Mouse (Mus musculus) intestine, embryonic 14.5 days (tissue): ENCODE data around the gene Pla2g4a. TPM values are rescaled to one million over a fixed set of nuclear protein-coding genes. Genes with fewer than 3 reads are reported as not detected.

Experiments
- ATAC-seq: fragments of 200-750 bp; cut with Nextera tagmentation; replicated peaks from 2 replicates; pipeline ENCODE4 v1.8.0; 2017; ENCODE audit warnings: low read depth, moderate number of reproducible peaks, moderate TSS enrichment, moderate library complexity; ENCODE audit not compliant: low FRiP score, low TSS enrichment
- DNase-seq: peaks from one replicate; pipeline ENCODE4 v3.0.0-alpha.2; 2018; ENCODE audit warnings: low spot score
- H3K27ac ChIP-seq: fragments of 300-500 bp; sonication (generic); 2 replicates; pipeline ENCODE4 v1.5.1; 2014; ENCODE audit warnings: low read depth, mild to moderate bottlenecking, control low read depth
- H3K27me3 ChIP-seq: fragments of 300-500 bp; sonication (generic); replicated peaks from 2 replicates; pipeline ENCODE4 v1.6.1; 2014; ENCODE audit warnings: low read length, control low read depth; ENCODE audit not compliant: control insufficient read depth, insufficient read depth
- H3K36me3 ChIP-seq: fragments of 300-500 bp; sonication (generic); 2 replicates; pipeline ENCODE4 v1.6.1; 2014; ENCODE audit warnings: low read length, control low read depth; ENCODE audit not compliant: control insufficient read depth, insufficient read depth
- H3K4me1 ChIP-seq: fragments of 300-500 bp; sonication (generic); replicated peaks from 2 replicates; pipeline ENCODE4 v1.6.1; 2014; ENCODE audit warnings: low read length, control low read depth, mixed read lengths; ENCODE audit not compliant: control insufficient read depth, insufficient read depth
- H3K4me2 ChIP-seq: fragments of 300-500 bp; sonication (generic); 2 replicates; pipeline ENCODE4 v1.6.1; 2014; ENCODE audit warnings: low read length
- H3K4me3 ChIP-seq: fragments of 300-500 bp; sonication (generic); 2 replicates; pipeline ENCODE4 v1.5.1; 2014; ENCODE audit warnings: low read depth, low read length, control low read depth, mixed read lengths
- H3K9ac ChIP-seq: fragments of 300-500 bp; sonication (generic); 2 replicates; pipeline ENCODE4 v1.6.1; 2014; ENCODE audit warnings: mild to moderate bottlenecking, low read length
- H3K9me3 ChIP-seq: fragments of 300-500 bp; sonication (generic); 2 replicates; pipeline ENCODE4 v1.6.1; 2016; ENCODE audit warnings: low read length, control low read depth; ENCODE audit not compliant: control insufficient read depth
- WGBS: fragments of 180-500 bp; shearing (Covaris S2); extraction: QIAGEN DNeasy Blood & Tissue Kit; methylation state at CpG from one replicate; pipeline ENCODE4 v1.1.7; 2014; 5-methylcytosine and 5-hydroxymethylcytosine counted together
- polyA plus RNA-seq: library from polyadenylated mRNA; unstranded; fragments of >200 nt; fragmentation: Nextera tagmentation; extraction: Ambion mirVana; gene quantifications from 2 replicates; pipeline ENCODE4 v1.2.1, GENCODE M21; 2014

Gene Pla2g4a
- polyA plus RNA-seq, 1 experiment from 2014 or later: 39.1 TPM

GRCm38 (mm10) chr1:149878175-149878574 lies 82.9 kb downstream of the Pla2g4a start:
- Histone ChIP-seq H3K4me3 (no peak overlapping the region), H3K9me3 (no peaks in the 10 kb centered on the region), H3K4me2 (no peak overlapping the region), H3K27ac (no peak overlapping the region), H3K9ac (no peak overlapping the region), H3K36me3 (0 out of 2 replicates have a peak, but pooled peaks cover 3% of the 10 kb centered on the region), H3K4me1 (no peaks in the 10 kb centered on the region), H3K27me3 (no peaks in the 10 kb centered on the region)
- DNase-seq (no peak), ATAC-seq (no peak)
- WGBS: 68% methylated on average over 3 of the region's 3 CpGs

- Histone ChIP-seq H3K4me1 (no peaks in the 10 kb centered on the region), H3K27ac (no peak overlapping the region), H3K9me3 (no peaks in the 10 kb centered on the region), H3K27me3 (no peaks in the 10 kb centered on the region), H3K4me3 (no peak overlapping the region), H3K9ac (no peak overlapping the region), H3K4me2 (no peak overlapping the region), H3K36me3 (0 out of 2 replicates have a peak, but pooled peaks cover 5% of the 10 kb centered on the region)
- ATAC-seq (no peak), DNase-seq (no peak)
- 87% methylated on average over 3 of the region's 3 CpGs for WGBS
Measured at GRCm38 (mm10) chr1:149876502-149876901, 84.6 kb downstream of the Pla2g4a start.

- Histone ChIP-seq H3K4me1 (no peaks in the 10 kb centered on the region), H3K4me2 (no peak overlapping the region), H3K4me3 (no peak overlapping the region), H3K36me3 (0 out of 2 replicates have a peak, but pooled peaks cover 2% of the 10 kb centered on the region), H3K27me3 (no peaks in the 10 kb centered on the region), H3K9ac (no peak overlapping the region), H3K9me3 (no peaks in the 10 kb centered on the region), H3K27ac (no peak overlapping the region)
- no peak for DNase-seq
- no peak for ATAC-seq
- WGBS: 86% methylated on average over 1 of the region's 1 CpGs
Measured at GRCm38 (mm10) chr1:149871625-149872024, 89.5 kb downstream of the Pla2g4a start.

- Histone ChIP-seq H3K36me3 (0 out of 2 replicates have a peak, but pooled peaks cover 2% of the 10 kb centered on the region), H3K9ac (no peak overlapping the region), H3K27me3 (no peaks in the 10 kb centered on the region), H3K4me3 (no peak overlapping the region), H3K9me3 (no peaks in the 10 kb centered on the region), H3K4me1 (peaks cover 8% of the 10 kb centered on the region), H3K27ac (no peak overlapping the region), H3K4me2 (no peak overlapping the region)
- no peak for ATAC-seq
- no peak for DNase-seq
Measured at GRCm38 (mm10) chr1:149867323-149867722, 93.8 kb downstream of the Pla2g4a start.

- ATAC-seq (no peak), DNase-seq (no peak)
- Histone ChIP-seq H3K4me1 (peaks cover 8% of the 10 kb centered on the region), H3K27me3 (no peaks in the 10 kb centered on the region), H3K4me2 (no peak overlapping the region), H3K4me3 (no peak overlapping the region), H3K27ac (no peak overlapping the region), H3K36me3 (no peaks in the 10 kb centered on the region), H3K9me3 (no peaks in the 10 kb centered on the region), H3K9ac (no peak overlapping the region)
- WGBS: 95% methylated on average over 3 of the region's 3 CpGs
Measured at GRCm38 (mm10) chr1:149866202-149866601, 94.9 kb downstream of the Pla2g4a start.

GRCm38 (mm10) chr1:149862801-149863200 lies 98.3 kb downstream of the Pla2g4a start:
- no peaks in the 10 kb centered on the region for H3K9me3 ChIP-seq
- H3K9ac ChIP-seq: no peak overlapping the region
- peaks cover 13% of the 10 kb centered on the region for H3K4me1 ChIP-seq
- no peak overlapping the region for H3K27ac ChIP-seq
- H3K4me3 ChIP-seq: no peak overlapping the region
- no peak for DNase-seq
- ATAC-seq: no peak
- WGBS: 38% methylated on average over 6 of the region's 6 CpGs
- no peak overlapping the region for H3K4me2 ChIP-seq
- no peaks in the 10 kb centered on the region for H3K27me3 ChIP-seq
- no peaks in the 10 kb centered on the region for H3K36me3 ChIP-seq

- DNase-seq (no peak), ATAC-seq (no peak)
- Histone ChIP-seq H3K4me2 (no peak overlapping the region), H3K9me3 (no peaks in the 10 kb centered on the region), H3K9ac (no peak overlapping the region), H3K27me3 (no peaks in the 10 kb centered on the region), H3K4me3 (no peak overlapping the region), H3K4me1 (peaks cover 13% of the 10 kb centered on the region), H3K36me3 (no peaks in the 10 kb centered on the region), H3K27ac (no peak overlapping the region)
- 66% methylated on average over 2 of the region's 2 CpGs for WGBS
Measured at GRCm38 (mm10) chr1:149862181-149862580, 98.9 kb downstream of the Pla2g4a start.

- Histone ChIP-seq H3K9ac (no peak overlapping the region), H3K36me3 (no peaks in the 10 kb centered on the region), H3K9me3 (no peaks in the 10 kb centered on the region), H3K4me2 (no peak overlapping the region), H3K27ac (no peak overlapping the region), H3K4me1 (peaks cover 13% of the 10 kb centered on the region), H3K4me3 (no peak overlapping the region), H3K27me3 (no peaks in the 10 kb centered on the region)
- 58% methylated on average over 2 of the region's 2 CpGs for WGBS
- DNase-seq (no peak), ATAC-seq (no peak)
Measured at GRCm38 (mm10) chr1:149861543-149861942, 99.5 kb downstream of the Pla2g4a start.

GRCm38 (mm10) chr1:149858734-149859133 lies 102.4 kb downstream of the Pla2g4a start:
- H3K4me3 ChIP-seq: no peak overlapping the region
- no peak overlapping the region for H3K4me2 ChIP-seq
- H3K27ac ChIP-seq: no peak overlapping the region
- no peak overlapping the region for H3K9ac ChIP-seq
- H3K27me3 ChIP-seq: no peaks in the 10 kb centered on the region
- 84% methylated on average over 5 of the region's 5 CpGs for WGBS
- H3K9me3 ChIP-seq: no peaks in the 10 kb centered on the region
- ATAC-seq (no peak), DNase-seq (no peak)
- H3K36me3 ChIP-seq: no peaks in the 10 kb centered on the region
- H3K4me1 ChIP-seq: peaks cover 13% of the 10 kb centered on the region
